Mouse (Mus musculus) hindbrain, embryonic 16.5 days (tissue): ENCODE results near the gene Olfr992. TPM values are rescaled to one million over a fixed set of nuclear protein-coding genes. Genes with fewer than 3 reads are reported as not detected.
"Not testable (repeated sequence)": the region's sequence is repeated elsewhere in the genome, so short reads cannot be mapped to it uniquely, and the experiment has no call there.

Source experiments
- ATAC-seq: fragments of 200-750 bp; cut with Nextera tagmentation; 2 replicates; pipeline ENCODE4 v1.8.0; 2017; ENCODE audit warnings: moderate TSS enrichment, moderate library complexity
- H3K27ac ChIP-seq: fragments of 300-500 bp; sonication (generic); 2 replicates; pipeline ENCODE4 v1.5.1; 2014; ENCODE audit warnings: low read depth, mild to moderate bottlenecking, control low read depth, low read length, moderate library complexity
- H3K27me3 ChIP-seq: fragments of 300-500 bp; sonication (generic); replicated peaks from 2 replicates; pipeline ENCODE4 v1.6.1; 2014; ENCODE audit warnings: low read length; ENCODE audit not compliant: control insufficient read depth, insufficient read depth
- H3K36me3 ChIP-seq: fragments of 300-500 bp; sonication (generic); 2 replicates; pipeline ENCODE4 v1.6.1; 2014; ENCODE audit warnings: mild to moderate bottlenecking, low read length, moderate library complexity, mixed read lengths; ENCODE audit not compliant: control insufficient read depth, insufficient read depth
- H3K4me1 ChIP-seq: fragments of 300-500 bp; sonication (generic); 2 replicates; pipeline ENCODE4 v1.6.1; 2014; ENCODE audit warnings: low read depth, low read length; ENCODE audit not compliant: control insufficient read depth, insufficient read depth
- H3K4me2 ChIP-seq: fragments of 300-500 bp; sonication (generic); 2 replicates; pipeline ENCODE4 v1.6.1; 2014; ENCODE audit warnings: mild to moderate bottlenecking, low read length, control low read depth, moderate library complexity
- H3K4me3 ChIP-seq: fragments of 300-500 bp; sonication (generic); 2 replicates; pipeline ENCODE4 v1.5.1; 2014; ENCODE audit warnings: mild to moderate bottlenecking, low read length, control low read depth, moderate library complexity
- H3K9ac ChIP-seq: fragments of 300-500 bp; sonication (generic); 2 replicates; pipeline ENCODE4 v1.6.1; 2014; ENCODE audit warnings: low read depth, mild to moderate bottlenecking, control low read depth, low read length, moderate library complexity
- H3K9me3 ChIP-seq: fragments of 300-500 bp; sonication (generic); 2 replicates; pipeline ENCODE4 v1.6.1; 2014; ENCODE audit warnings: mild to moderate bottlenecking, low read length, moderate library complexity; ENCODE audit not compliant: control insufficient read depth
- WGBS: fragments of 180-500 bp; shearing (Covaris S2); extraction: QIAGEN DNeasy Blood & Tissue Kit; methylation state at CpG from one replicate; pipeline ENCODE4 v1.1.7; 2014; 5-methylcytosine and 5-hydroxymethylcytosine counted together
- polyA plus RNA-seq: library from polyadenylated mRNA; unstranded; fragments of >200 nt; fragmentation: Nextera tagmentation; extraction: Ambion mirVana; gene quantifications from 2 replicates; pipeline ENCODE4 v1.2.1, GENCODE M21; 2015

The Olfr992 gene
- polyA plus RNA-seq, result not detected in 2 replicates

DNA sequence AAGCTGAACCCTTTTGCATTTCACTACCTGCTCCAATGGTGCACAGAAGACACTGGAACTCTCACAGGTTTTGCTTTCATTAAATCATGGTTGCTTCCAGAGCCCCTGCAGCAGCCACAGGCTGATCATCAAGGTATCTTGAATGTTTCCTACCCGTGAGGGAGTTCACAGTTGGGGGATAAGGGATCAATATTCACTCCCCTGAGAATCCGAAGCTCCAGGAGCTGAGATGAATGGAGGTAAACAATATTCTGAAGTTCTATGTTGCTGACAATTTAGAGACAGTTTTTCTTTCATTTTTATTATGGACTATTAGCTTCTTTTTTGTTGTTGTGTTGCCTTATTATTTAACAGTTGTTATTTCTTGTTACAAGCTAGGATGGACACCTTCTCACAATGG is at the start of gene Olfr992:
TSS of gene Olfr992 (minus strand) at position 101 of the 400 bp plus-strand sequence.
- H3K4me2 ChIP-seq, result no peak within 1 kb of the TSS
- H3K4me1 ChIP-seq, result no peaks in the 10 kb centered on the region
- no peak for ATAC-seq
- no peaks in the 10 kb centered on the region for H3K36me3 ChIP-seq
- WGBS, result 62% methylated on average over 2 of the region's 2 CpGs
- H3K9me3 ChIP-seq, result no peaks in the 10 kb centered on the region
- H3K27ac ChIP-seq, result no peak within 1 kb of the TSS
- H3K9ac ChIP-seq, result no peak within 1 kb of the TSS
- no peaks in the 10 kb centered on the region for H3K27me3 ChIP-seq
- H3K4me3 ChIP-seq, result no peak within 1 kb of the TSS

DNA sequence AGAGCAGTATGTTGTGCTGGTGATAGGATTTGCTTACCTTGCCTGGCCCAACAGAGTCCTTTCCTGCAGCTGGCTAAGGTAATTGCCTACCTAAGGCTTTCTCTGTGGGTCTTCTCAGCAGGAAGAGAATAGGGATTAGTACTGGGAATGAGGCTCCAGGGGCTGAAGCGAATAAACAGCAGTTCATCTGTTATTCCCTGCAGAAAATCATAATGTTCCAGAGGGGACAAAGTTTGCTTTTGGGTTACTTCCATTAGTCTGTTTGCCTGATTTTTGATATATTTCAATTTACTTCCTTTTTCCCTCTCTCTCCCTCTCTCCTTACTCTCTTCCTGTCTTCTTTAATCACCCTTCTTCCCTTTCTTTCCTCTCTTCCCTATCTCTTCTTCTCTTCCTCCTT is 34.3 kb upstream of the Olfr992 start, which contains the start of gene Olfr995:
TSS of gene Olfr995 (minus strand) at position 101 of the 400 bp plus-strand sequence.
- no peak for ATAC-seq
- no peaks in the 10 kb centered on the region for H3K9me3 ChIP-seq
- no peaks in the 10 kb centered on the region for H3K36me3 ChIP-seq
- no peak within 1 kb of the TSS for H3K4me2 ChIP-seq
- no peaks in the 10 kb centered on the region for H3K4me1 ChIP-seq
- no peaks in the 10 kb centered on the region for H3K27me3 ChIP-seq
- WGBS, result 17% methylated on average over 1 of the region's 1 CpGs
- H3K9ac ChIP-seq, result no peak within 1 kb of the TSS
- H3K4me3 ChIP-seq, result no peak within 1 kb of the TSS
- no peak within 1 kb of the TSS for H3K27ac ChIP-seq

DNA sequence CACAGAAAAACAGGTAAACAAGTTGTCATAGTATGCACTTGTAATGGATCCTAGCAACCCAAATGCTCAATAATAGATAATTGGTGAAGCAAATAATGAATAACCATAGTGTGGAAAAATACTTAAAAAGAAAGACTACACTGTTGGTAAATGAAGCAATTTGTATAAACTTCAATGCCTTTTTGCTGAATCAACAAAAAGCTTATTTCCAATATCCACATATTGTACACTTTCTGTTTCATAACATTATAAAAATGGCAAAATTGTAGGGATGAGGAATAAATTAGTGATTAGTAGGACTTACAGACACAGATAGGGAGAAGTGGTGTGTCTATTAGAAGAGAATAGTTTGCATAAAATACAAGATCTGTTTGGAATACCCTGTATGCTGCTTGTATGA is 33.3 kb upstream of the Olfr992 start:
- ATAC-seq, result no peak
- Histone ChIP-seq H3K27ac (no peak overlapping the region), H3K9me3 (no peaks in the 10 kb centered on the region), H3K4me2 (no peak overlapping the region), H3K9ac (no peak overlapping the region), H3K27me3 (no peaks in the 10 kb centered on the region), H3K4me1 (no peaks in the 10 kb centered on the region), H3K36me3 (no peaks in the 10 kb centered on the region), H3K4me3 (no peak overlapping the region)

DNA sequence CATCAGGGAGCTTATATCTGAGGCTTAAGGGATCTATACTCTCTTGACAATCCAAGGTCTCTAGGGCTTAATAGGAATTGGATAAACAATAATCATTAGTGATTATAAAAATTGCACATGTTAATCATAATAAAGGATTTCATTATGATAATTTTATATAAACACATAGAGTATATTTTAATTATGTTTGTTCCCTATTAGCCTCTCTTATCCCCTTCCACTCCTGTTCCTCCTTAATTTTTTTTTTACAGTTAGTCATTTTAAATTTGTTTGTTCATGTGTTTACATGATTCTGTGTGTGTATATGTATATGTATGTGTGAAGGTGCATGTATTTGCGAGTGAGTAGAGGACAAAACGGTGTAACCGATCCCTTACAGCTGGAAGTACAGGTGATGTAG is 27.1 kb upstream of the Olfr992 start, which contains the start of gene Olfr994:
TSS of gene Olfr994 (minus strand) at position 101 of the 400 bp plus-strand sequence.
- Histone ChIP-seq H3K9ac (no peak within 1 kb of the TSS), H3K36me3 (no peaks in the 10 kb centered on the region), H3K4me1 (no peaks in the 10 kb centered on the region), H3K4me2 (no peak within 1 kb of the TSS), H3K9me3 (no peaks in the 10 kb centered on the region), H3K27me3 (no peaks in the 10 kb centered on the region), H3K4me3 (no peak within 1 kb of the TSS), H3K27ac (no peak within 1 kb of the TSS)
- WGBS, result 92% methylated on average over 3 of the region's 3 CpGs
- ATAC-seq, result no peak

DNA sequence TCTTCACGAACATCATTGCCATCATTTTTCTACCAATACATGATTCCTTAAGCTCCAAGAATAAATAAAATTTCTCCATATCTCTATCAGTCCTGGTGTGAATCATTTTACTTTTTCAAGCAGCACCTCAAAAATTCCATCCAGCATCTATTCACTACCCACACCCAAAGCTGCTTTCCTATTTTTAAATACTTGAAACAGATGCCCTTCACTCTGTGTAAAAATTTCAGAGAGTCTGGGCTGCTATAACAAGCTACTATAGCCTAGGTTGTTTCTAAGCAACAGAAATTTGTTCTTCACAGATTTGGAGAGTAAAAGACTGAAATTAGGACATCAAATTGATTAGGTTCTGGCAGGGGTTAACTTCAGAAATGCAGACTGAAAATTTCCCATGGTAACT is 16.6 kb upstream of the Olfr992 start:
- Histone ChIP-seq H3K4me2 (no peak overlapping the region), H3K27me3 (no peaks in the 10 kb centered on the region), H3K9ac (no peak overlapping the region), H3K4me3 (no peak overlapping the region), H3K4me1 (no peaks in the 10 kb centered on the region), H3K9me3 (no peaks in the 10 kb centered on the region), H3K36me3 (no peaks in the 10 kb centered on the region), H3K27ac (no peak overlapping the region)
- ATAC-seq, result no peak
- WGBS, result 72% methylated on average over 1 of the region's 1 CpGs

DNA sequence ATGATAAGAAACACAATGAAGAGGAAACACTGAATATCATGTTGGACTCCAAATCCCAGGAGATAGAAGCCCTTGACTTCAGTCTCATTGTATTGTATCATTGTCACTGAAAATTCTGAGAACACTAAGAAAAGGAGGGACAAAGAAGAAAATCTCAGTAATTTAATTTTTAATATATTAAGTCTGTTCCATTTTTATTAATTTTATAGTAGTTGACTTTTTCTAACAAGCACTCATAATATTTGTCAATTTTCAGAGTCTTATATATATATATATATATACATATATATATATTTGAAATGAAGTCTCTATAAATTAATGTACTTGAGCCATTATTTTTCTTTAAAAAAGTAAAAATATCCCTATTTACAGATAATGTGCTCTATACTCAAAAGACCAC is 5.5 kb upstream of the Olfr992 start, which contains the start of gene Olfr993:
TSS of gene Olfr993 (minus strand) at position 101 of the 400 bp plus-strand sequence.
- H3K36me3 ChIP-seq, result no peaks in the 10 kb centered on the region
- H3K4me1 ChIP-seq, result no peaks in the 10 kb centered on the region
- ATAC-seq, result no peak
- H3K27ac ChIP-seq, result no peak within 1 kb of the TSS
- no peak within 1 kb of the TSS for H3K4me2 ChIP-seq
- no peak within 1 kb of the TSS for H3K4me3 ChIP-seq
- no peaks in the 10 kb centered on the region for H3K27me3 ChIP-seq
- no peak within 1 kb of the TSS for H3K9ac ChIP-seq
- no peaks in the 10 kb centered on the region for H3K9me3 ChIP-seq

DNA sequence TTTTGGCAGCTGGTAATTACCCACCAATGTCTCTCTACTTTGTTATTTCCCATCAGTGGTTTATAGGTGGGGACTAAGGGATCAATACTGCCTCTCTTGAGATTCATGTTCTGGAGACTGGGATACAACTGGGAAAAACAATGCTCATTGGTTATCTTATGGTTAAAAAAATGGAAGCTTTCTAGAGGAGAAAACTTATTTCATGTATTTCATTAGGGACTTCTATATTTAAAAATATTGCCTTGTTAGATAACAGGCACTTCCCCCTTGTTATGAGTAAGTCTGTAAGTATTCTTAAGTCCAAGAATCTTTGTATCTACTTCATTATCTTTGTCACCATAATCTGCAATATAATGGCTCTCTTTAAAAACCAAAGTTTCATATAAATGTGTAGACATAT is 46.1 kb downstream of the Olfr992 start, which contains the start of gene Olfr988:
TSS of gene Olfr988 (minus strand) at position 101 of the 400 bp plus-strand sequence.
- H3K9me3 ChIP-seq, H3K27ac ChIP-seq: not testable (repeated sequence)

More for the DNA sequence above, 46.1 kb downstream of the Olfr992 start, which contains the start of gene Olfr988:
- not testable (repeated sequence) for ATAC-seq, H3K4me1 ChIP-seq, H3K27me3 ChIP-seq, H3K4me3 ChIP-seq, H3K4me2 ChIP-seq, H3K9ac ChIP-seq, H3K36me3 ChIP-seq

Other genes with a start within 250 kb of the Olfr992 start
- 12.7 and 13.2 TPM in 2 replicates for gene Lrrc55, start 212.3 kb downstream of the Olfr992 start, polyA plus RNA-seq
- gene Olfr987, start 70.2 kb downstream of the Olfr992 start, polyA plus RNA-seq, result not detected in 2 replicates
- not detected in 2 replicates for gene Olfr988, start 46.2 kb downstream of the Olfr992 start, polyA plus RNA-seq
- not detected in 2 replicates for gene Olfr993, start 5.4 kb upstream of the Olfr992 start, polyA plus RNA-seq
- gene Olfr994, start 27.0 kb upstream of the Olfr992 start, polyA plus RNA-seq, result not detected in 2 replicates
- not detected in 2 replicates for gene Olfr995, start 34.2 kb upstream of the Olfr992 start, polyA plus RNA-seq
- 0.09 and 0.28 TPM in 2 replicates for gene 4833423E24Rik, start 109.6 kb upstream of the Olfr992 start, polyA plus RNA-seq
- gene Olfr996, start 169.7 kb upstream of the Olfr992 start, polyA plus RNA-seq, result not detected in 2 replicates
- not detected in 2 replicates for gene Olfr998, start 179.5 kb upstream of the Olfr992 start, polyA plus RNA-seq
- not detected in 2 replicates for gene Olfr1000, start 202.4 kb upstream of the Olfr992 start, polyA plus RNA-seq
- gene Olfr1002, start 241.2 kb upstream of the Olfr992 start, polyA plus RNA-seq, result not detected in 2 replicates